Mouse (Mus musculus) testis, adult 2 months (tissue): Measurements from ENCODE around the gene Nbas. TPM values are rescaled to one million over a fixed set of nuclear protein-coding genes. Genes with fewer than 3 reads are reported as not detected.

Source experiments
- H3K27ac ChIP-seq: fragments of 200-500 bp; 2 replicates; pipeline ENCODE4 v1.5.1; 2012; ENCODE audit warnings: low read depth, low read length; ENCODE audit not compliant: control insufficient read depth, insufficient read depth
- H3K27me3 ChIP-seq: fragments of 200-500 bp; 2 replicates; pipeline ENCODE4 v1.6.1; 2012; ENCODE audit warnings: mild to moderate bottlenecking, low read length, moderate library complexity; ENCODE audit not compliant: control insufficient read depth, insufficient read depth
- H3K36me3 ChIP-seq: fragments of 200-500 bp; 2 replicates; pipeline ENCODE4 v1.6.1; 2012; ENCODE audit warnings: mild to moderate bottlenecking, low read length; ENCODE audit not compliant: control insufficient read depth, insufficient read depth
- H3K4me1 ChIP-seq: fragments of 200-500 bp; 2 replicates; pipeline ENCODE4 v1.6.1; 2012; ENCODE audit warnings: low read length; ENCODE audit not compliant: control insufficient read depth, insufficient read depth
- H3K4me3 ChIP-seq: fragments of 200-500 bp; 2 replicates; pipeline ENCODE4 v1.5.1; 2012; ENCODE audit warnings: low read depth, mild to moderate bottlenecking, low read length, moderate library complexity, mixed read lengths; ENCODE audit not compliant: control insufficient read depth
- CTCF ChIP-seq: fragments of 200-500 bp; IDR thresholded peaks from 2 replicates; pipeline ENCODE4 v1.5.1; 2012; ENCODE audit warnings: low read depth, mild to moderate bottlenecking, inconsistent platforms, low read length, moderate library complexity; ENCODE audit not compliant: control insufficient read depth, insufficient read depth, insufficient replicate concordance
- POLR2A ChIP-seq: fragments of 200-500 bp; IDR thresholded peaks from 2 replicates; pipeline ENCODE4 v1.6.1; 2012; ENCODE audit warnings: low read depth, mild to moderate bottlenecking, inconsistent platforms, low read length, moderate library complexity; ENCODE audit not compliant: control insufficient read depth
- polyA plus RNA-seq: library from polyadenylated mRNA; depleted of rRNA; stranded (reverse); fragments of >200 nt; gene quantifications from 2 replicates; pipeline ENCODE4 v1.2.3, GENCODE M21; 2012

Nbas gene
- polyA plus RNA-seq, 1 experiment: 74.2 TPM

DNA sequence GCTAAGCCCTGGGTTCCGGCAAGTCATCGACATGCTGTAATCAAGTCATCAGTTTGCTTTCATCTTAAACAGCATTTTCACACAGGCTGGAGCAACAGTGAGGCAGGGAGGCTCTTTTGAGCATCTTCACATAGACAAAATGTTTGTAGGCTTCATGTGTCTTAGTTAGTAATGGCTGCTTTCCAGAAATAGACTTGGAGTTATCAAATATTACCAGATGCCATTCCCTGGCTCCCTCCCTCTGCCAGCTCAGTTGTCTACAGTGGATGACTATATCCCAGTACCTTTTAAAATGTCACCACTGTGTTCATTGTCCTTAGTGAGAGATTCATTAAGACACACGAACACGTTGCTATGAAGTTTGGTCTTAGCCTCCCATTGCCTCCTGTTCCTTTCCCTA, 270.2 kb downstream of the Nbas start:
- Histone ChIP-seq H3K4me3 (no peak overlapping the region), H3K4me1 (no peaks in the 10 kb centered on the region), H3K27ac (no peak overlapping the region), H3K36me3 (peaks cover 2% of the 10 kb centered on the region; the same call in 1 of the 2 replicates), H3K27me3 (no peaks in the 10 kb centered on the region)
- TF ChIP-seq POLR2A: no peak
- TF ChIP-seq CTCF: no peak

DNA sequence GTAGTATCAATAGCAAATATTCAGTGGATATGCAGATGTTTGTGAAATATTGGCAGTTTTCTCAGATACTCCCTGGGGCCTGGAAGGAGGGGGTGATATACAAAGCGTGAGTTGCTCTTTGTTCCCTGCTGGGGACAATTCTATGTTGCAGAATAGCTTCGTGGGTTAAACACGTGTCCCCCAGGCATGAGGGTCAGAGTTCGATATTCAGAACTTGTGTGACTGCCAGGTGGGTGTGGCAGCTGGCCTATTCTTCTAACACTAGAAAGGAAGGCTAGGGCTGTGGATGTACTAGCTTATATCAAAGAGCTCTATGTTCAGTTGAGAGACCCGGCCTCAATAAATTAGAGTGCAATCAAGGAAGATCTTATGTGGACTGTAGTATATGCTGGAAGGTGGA, 274.9 kb downstream of the Nbas start:
- Histone ChIP-seq H3K27ac (no peak overlapping the region), H3K36me3 (no peaks in the 10 kb centered on the region; the same call in 1 of the 2 replicates), H3K4me3 (no peak overlapping the region), H3K4me1 (no peaks in the 10 kb centered on the region), H3K27me3 (no peaks in the 10 kb centered on the region)
- TF ChIP-seq POLR2A (no peak), CTCF (no peak)

DNA sequence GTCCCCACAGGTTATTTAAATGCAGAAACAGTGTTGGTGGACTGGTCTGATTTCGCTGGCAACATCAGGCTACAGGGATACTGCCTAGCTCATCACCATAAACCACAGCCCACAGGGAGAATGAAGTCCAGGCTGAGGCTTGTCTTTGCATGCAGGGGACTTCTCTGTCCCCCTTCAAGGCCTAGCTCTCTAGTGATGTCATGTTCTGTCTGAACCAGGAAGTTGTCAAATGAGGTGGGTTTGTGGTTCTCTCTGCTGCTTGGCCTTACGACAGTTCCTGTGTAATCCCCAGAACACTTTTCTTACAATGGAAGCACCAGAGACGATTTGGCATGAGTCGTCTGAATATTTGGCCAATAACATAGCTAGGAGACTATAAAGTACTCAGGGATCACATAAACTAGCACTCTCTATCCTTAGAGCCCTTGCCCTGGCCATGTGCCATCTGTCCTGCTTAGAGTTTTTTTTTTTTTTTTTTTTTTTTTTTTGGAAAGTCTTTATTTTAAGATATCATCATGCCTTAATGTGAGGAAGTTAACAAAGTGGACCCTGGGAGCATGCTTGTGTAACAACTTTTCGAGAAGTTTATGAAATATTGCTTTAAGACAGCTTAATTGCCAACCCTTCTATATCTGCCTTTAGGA, 294.8 kb downstream of the Nbas start:
- TF ChIP-seq CTCF (no peak), POLR2A (no peak)
- H3K27ac ChIP-seq: no peak overlapping the region
- H3K36me3 ChIP-seq: peaks cover 3% of the 10 kb centered on the region
- H3K4me1 ChIP-seq: no peaks in the 10 kb centered on the region
- no peaks in the 10 kb centered on the region for H3K27me3 ChIP-seq
- no peak overlapping the region for H3K4me3 ChIP-seq

DNA sequence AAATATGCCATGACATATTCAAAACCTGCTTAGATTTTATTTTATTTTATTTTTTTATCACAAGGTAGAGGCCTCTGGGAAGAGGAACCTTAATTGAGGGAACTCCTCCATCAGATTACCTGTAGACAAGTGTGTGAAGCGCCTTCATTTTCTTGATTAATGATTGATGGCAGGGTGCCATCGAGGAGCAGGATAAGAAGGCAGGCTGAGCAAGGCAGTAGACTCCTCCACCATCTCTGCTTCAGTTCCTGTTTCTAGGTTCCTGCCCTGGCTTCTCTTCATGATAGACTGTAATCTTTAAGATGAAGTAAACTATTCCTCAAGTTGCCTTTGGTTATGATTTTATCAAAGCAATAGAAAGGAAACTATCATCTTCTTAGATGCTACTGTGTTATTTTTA, 295.4 kb downstream of the Nbas start:
- Histone ChIP-seq H3K27me3 (no peaks in the 10 kb centered on the region), H3K4me3 (no peak overlapping the region), H3K4me1 (no peaks in the 10 kb centered on the region), H3K36me3 (peaks cover 3% of the 10 kb centered on the region), H3K27ac (no peak overlapping the region)
- no peak for TF ChIP-seq POLR2A
- TF ChIP-seq CTCF: no peak

DNA sequence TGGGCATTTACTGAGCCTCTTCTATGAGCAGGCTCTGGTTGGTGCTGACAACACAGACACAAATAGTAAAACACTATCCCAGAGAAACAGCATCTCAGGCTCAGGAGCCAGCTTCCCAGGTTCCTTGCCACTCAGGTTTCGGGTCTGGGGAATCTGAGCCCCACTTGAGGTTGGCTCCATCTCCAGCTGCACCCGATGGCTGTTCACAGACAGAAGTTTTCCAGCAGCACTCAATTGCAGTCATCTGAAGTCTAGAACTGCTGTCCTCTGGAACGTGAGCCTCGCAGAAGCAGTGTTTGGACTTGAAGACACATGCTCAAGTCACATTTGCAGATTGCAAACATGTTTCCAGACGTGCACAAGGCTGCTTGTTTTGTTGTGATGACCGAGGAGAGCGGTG, 297.5 kb downstream of the Nbas start:
- no peak overlapping the region for H3K27ac ChIP-seq
- H3K4me1 ChIP-seq: no peaks in the 10 kb centered on the region
- H3K36me3 ChIP-seq: peaks cover 1% of the 10 kb centered on the region; the same call in 1 of the 2 replicates
- no peak for TF ChIP-seq CTCF
- no peak for TF ChIP-seq POLR2A
- H3K4me3 ChIP-seq: no peak overlapping the region
- H3K27me3 ChIP-seq: no peaks in the 10 kb centered on the region

DNA sequence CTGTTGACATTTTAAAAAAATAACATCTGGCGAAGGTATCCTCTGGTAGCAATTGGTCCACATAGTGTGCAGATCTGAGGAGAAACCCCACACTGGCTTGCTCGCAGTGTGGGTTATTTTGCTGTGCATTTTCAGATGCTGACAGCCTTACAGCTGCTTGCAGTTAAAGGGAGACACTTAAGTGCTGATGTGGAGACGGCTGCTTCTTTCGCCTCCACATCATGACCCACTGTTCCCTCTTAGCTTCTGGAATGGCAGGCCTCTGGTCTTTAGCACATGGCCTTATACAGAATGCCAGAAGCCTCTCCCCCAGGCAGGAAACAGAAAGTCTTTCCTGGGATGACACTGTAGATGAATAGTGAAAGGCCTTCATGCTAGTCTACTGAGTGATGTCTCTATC, 306.2 kb downstream of the Nbas start:
- Histone ChIP-seq H3K36me3 (no peaks in the 10 kb centered on the region), H3K4me3 (no peak overlapping the region), H3K4me1 (no peaks in the 10 kb centered on the region), H3K27me3 (no peaks in the 10 kb centered on the region), H3K27ac (no peak overlapping the region)
- TF ChIP-seq POLR2A: no peak
- TF ChIP-seq CTCF: no peak

DNA sequence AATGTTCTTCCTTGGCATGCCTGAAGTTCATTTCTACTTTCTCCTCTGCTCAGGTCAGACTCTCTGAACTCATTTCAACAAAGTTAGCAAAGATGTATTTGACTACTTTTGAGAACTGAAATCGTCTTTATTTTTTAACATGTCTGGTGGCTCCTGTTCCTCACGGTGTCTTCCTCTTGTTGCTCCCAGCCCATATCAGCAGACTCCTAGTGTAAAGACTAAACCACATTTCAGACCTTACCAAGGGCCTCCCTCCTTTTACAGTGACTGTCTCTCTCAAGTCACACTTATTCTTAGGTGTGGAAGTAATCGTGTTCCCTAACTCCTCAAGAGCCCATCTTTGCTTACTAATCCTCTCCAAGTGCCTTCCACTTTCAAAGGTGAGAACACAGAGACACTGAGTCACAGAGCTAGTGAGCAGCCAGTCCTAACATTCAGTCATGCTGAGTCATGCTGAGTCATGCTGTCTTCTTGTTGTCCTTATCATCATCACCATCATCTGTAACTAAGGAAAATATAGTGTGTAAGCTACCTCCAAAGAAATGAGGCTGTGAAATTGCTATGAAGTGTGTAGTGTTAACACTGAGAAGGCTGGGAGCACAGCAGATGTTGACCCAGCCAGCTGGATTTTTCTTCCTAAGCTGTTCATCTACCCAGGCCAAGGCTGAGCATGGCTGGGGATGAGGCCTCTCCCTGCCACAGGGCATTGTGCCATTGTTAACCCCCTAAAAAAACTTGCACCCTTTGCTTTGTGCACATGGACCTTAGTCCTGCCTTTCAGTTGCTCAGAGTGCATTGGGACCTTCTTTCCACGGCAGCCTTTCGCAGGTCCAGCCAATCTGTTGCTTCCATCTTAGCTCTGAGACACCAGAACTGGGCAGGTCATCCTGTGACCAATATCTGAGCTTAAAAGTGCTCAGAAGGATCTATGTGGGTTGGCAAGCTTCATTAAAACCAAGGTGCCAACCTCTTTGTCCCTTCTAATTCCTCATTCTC, 307.0 kb downstream of the Nbas start:
- TF ChIP-seq POLR2A (no peak), CTCF (no peak)
- no peaks in the 10 kb centered on the region for H3K4me1 ChIP-seq

More for the DNA sequence above, 307.0 kb downstream of the Nbas start:
- H3K27ac ChIP-seq: no peak overlapping the region
- H3K4me3 ChIP-seq: no peak overlapping the region
- no peaks in the 10 kb centered on the region for H3K36me3 ChIP-seq
- H3K27me3 ChIP-seq: no peaks in the 10 kb centered on the region
